Mouse (Mus musculus): ENCODE measurements around the gene Lurap1l. TPM values are rescaled to one million over a fixed set of nuclear protein-coding genes. Genes with fewer than 3 reads are reported as not detected.

Lurap1l gene
- polyA plus RNA-seq, 1 experiment from 2014 or later: 5.7 TPM

DNA sequence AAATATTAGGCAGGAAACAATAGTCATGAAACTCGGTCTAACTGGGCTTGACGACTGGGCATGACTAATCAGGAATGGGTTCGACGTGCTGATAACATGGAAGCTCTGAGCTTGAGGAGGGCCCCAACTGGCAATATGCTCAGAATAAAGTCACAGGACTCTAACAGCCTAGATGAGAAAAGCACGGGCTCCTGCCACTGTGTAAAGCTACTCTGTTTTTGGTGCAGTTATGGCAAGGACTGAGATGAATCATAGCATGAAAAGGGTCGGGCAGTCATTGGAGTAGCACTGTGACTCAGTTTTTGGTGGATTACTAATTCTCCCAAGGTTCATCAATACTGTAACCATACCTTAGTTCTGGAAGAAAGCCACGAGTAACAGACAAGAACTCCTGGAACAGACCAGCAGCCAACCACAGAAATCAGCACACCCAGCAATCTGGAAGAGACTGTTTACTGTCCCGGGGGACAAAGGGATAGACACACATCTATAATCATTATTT is 39.9 kb downstream of the Lurap1l start:
- H3K9ac ChIP-seq: no peak overlapping the region
- H3K4me2 ChIP-seq (replicated peaks): no peak overlapping the region
- no peak for ATAC-seq (ENCODE audit: low FRiP score, low read depth)
- peaks cover 3% of the 10 kb centered on the region; the same call in 1 of the 2 replicates for H3K4me1 ChIP-seq
- H3K9me3 ChIP-seq: no peaks in the 10 kb centered on the region
- H3K27me3 ChIP-seq (replicated peaks): no peaks in the 10 kb centered on the region
- H3K27ac ChIP-seq: no peak overlapping the region
- 39% methylated on average over 8 of the region's 8 CpGs for WGBS
- no peak overlapping the region for H3K4me3 ChIP-seq
- no peaks in the 10 kb centered on the region for H3K36me3 ChIP-seq

DNA sequence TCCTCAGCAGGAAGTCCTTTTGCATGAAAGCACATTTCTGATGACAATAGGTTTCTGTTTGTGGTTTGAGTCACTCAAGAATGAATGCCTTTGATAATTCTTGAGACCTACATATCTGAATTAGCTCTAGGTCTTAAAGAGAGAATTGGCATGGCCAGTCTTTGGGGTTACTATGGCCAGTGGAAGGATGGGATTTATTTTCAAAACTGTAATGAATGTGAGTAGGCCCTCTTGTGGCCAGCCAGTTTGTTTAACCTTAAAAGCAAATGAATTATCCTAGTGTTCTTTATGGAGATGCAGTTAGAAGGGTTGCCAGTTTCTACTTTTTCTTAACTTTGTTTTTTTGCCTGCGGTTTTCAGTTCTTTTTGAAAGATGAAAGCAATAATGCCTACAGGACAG is 42.2 kb downstream of the Lurap1l start:
- Histone ChIP-seq H3K27ac (no peak overlapping the region), H3K4me3 (no peak overlapping the region), H3K4me1 (peaks cover 3% of the 10 kb centered on the region; the same call in 1 of the 2 replicates), H3K36me3 (no peaks in the 10 kb centered on the region), H3K9me3 (no peaks in the 10 kb centered on the region), H3K9ac (no peak overlapping the region), H3K27me3 (replicated peaks) (no peaks in the 10 kb centered on the region), H3K4me2 (replicated peaks) (no peak overlapping the region)
- ATAC-seq (ENCODE audit: low FRiP score, low read depth): no peak
- 90% methylated on average over 1 of the region's 1 CpGs for WGBS

DNA sequence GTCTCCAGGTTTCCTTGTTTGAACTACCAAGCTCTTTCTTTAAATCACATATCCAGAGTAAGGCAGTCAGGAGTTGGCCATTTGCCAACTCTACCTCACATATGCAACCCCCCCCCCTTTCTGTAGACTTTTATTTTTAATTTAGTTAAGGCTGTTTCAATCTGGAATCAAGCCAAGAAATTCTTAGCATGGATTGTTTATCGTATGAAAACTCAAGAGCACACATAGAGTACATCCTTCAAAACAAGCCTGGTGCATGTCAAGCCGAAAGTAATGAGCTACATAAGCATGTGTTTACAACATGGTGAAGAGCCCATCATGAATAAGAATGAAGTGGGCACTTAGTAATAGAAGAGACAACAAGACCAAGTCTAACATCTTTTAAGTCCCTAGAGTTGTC is 45.5 kb downstream of the Lurap1l start:
- Histone ChIP-seq H3K9me3 (no peaks in the 10 kb centered on the region), H3K9ac (no peak overlapping the region), H3K27me3 (replicated peaks) (no peaks in the 10 kb centered on the region), H3K4me2 (replicated peaks) (no peak overlapping the region), H3K4me3 (no peak overlapping the region), H3K36me3 (no peaks in the 10 kb centered on the region), H3K4me1 (no peaks in the 10 kb centered on the region), H3K27ac (no peak overlapping the region)
- 87% methylated on average over 2 of the region's 2 CpGs for WGBS
- no peak for ATAC-seq (ENCODE audit: low FRiP score, low read depth)

DNA sequence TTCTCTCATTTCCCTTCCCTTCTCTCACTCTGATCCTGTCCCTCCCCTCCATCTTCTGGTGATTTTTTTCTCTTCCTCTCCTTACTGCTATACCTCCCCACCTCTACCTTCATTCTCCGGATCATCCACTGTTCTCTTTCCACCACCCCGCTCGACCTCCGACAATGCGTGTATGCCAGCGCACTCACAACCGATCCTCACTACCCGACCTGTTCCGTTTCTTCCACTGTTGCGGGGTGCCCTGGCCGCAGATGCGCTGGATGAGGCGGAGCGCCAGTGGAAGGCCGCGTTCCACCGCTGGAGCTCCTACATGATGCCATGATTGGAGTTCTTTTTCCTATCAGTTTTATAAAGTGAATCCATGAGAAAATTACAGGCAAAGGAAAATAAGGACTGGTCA is 57.1 kb downstream of the Lurap1l start:
- WGBS: 94% methylated on average over 17 of the region's 17 CpGs
- Histone ChIP-seq H3K9me3 (0 out of 2 replicates have a peak, but pooled peaks cover 6% of the 10 kb centered on the region), H3K9ac (no peak overlapping the region), H3K36me3 (no peaks in the 10 kb centered on the region), H3K27ac (no peak overlapping the region), H3K4me1 (no peaks in the 10 kb centered on the region), H3K27me3 (replicated peaks) (no peaks in the 10 kb centered on the region), H3K4me2 (replicated peaks) (no peak overlapping the region), H3K4me3 (no peak overlapping the region)
- no peak for ATAC-seq (ENCODE audit: low FRiP score, low read depth)

DNA sequence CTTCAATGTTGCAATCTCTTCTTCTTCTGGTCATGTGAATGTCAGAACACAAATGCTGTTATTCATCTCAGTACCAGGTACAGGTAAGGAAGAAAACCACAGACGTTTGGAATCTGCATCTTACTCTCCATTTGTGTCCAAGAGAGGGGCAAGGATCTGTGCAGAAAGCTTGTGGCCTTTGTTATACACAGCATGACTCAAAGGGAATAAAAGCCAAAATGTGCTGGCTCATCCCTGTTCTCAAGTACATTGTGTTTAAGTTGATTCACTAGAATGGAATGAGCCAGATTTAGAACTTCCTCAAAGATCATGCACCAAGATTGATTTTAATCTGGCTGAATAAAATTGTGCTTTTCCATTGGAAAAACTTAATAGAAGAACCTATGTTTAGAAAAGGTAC is 61.4 kb downstream of the Lurap1l start:
- ATAC-seq (ENCODE audit: low FRiP score, low read depth): no peak
- no peak overlapping the region for H3K4me2 ChIP-seq (replicated peaks)
- no peak overlapping the region for H3K4me3 ChIP-seq
- 0 out of 2 replicates have a peak, but pooled peaks cover 6% of the 10 kb centered on the region for H3K9me3 ChIP-seq
- no peaks in the 10 kb centered on the region for H3K36me3 ChIP-seq
- H3K4me1 ChIP-seq: no peaks in the 10 kb centered on the region
- H3K27ac ChIP-seq: no peak overlapping the region
- H3K9ac ChIP-seq: no peak overlapping the region
- H3K27me3 ChIP-seq (replicated peaks): no peaks in the 10 kb centered on the region
- 28% methylated on average over 1 of the region's 1 CpGs for WGBS

DNA sequence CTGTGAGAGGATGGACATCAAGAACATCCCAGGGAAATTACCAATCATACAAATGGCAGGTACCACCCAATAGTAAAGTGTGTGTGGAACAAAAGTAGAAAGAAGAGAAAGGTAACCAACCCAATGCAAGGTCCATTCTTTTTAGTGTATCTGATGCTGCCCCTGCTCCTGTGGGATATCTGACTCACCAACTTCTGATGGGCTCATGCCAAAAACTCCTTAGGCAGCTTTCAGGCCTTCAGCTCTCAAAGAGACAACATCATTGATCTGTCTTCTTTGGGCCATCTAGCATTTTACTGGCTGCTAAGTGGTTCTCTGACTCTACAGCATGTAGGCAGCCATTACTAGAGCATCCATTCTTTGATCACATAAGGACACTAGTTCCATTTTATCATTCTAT is 63.5 kb downstream of the Lurap1l start:
- no peak for ATAC-seq (ENCODE audit: low FRiP score, low read depth)
- Histone ChIP-seq H3K9me3 (no peaks in the 10 kb centered on the region), H3K4me1 (no peaks in the 10 kb centered on the region), H3K4me2 (replicated peaks) (no peak overlapping the region), H3K4me3 (no peak overlapping the region), H3K9ac (no peak overlapping the region), H3K27ac (no peak overlapping the region), H3K36me3 (no peaks in the 10 kb centered on the region), H3K27me3 (replicated peaks) (no peaks in the 10 kb centered on the region)

DNA sequence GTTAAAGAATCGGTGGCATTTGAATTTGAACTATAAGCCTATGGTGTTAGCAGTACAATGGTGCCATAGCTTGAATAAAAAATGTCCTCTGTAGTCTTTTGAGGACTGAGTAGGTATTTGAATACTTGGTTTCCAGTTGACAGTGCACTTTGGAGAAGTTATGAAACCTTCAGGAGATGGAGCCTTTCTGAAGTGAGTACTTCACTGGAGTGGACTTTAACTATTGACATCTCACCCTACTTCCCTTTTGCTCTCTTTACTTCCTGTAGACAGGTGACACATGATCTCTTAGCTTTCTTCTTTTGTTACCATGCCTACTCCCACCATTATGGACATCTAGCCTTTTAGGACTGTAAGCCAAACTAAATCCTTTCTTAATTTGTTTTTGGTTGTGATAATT is 80.4 kb downstream of the Lurap1l start:
- Histone ChIP-seq H3K27ac (no peak overlapping the region), H3K36me3 (no peaks in the 10 kb centered on the region), H3K9me3 (no peaks in the 10 kb centered on the region), H3K27me3 (replicated peaks) (no peaks in the 10 kb centered on the region), H3K4me1 (no peaks in the 10 kb centered on the region), H3K4me3 (no peak overlapping the region), H3K4me2 (replicated peaks) (no peak overlapping the region), H3K9ac (no peak overlapping the region)
- 83% methylated on average over 1 of the region's 1 CpGs for WGBS
- no peak for ATAC-seq (ENCODE audit: low FRiP score, low read depth)

DNA sequence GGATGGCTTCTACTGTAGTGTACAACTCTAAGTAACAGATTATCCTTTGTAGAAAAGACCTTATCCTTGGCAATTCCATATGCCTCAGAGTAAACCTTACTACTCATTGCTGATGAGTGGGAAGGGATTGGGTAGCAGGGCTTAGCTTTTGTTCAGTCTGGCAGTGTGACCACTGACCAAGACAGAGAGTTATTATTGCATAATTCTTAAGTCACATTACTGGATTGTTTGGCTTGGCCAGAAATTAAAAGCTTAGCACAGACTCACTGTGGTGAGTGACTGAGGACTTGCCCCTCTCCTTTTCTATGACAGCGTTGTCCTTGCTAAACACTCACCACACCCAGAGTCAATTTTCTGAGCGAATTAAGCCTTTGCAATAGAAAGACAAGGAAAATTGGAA is 93.1 kb downstream of the Lurap1l start:
- Histone ChIP-seq H3K4me3 (no peak overlapping the region), H3K9ac (no peak overlapping the region), H3K4me1 (no peaks in the 10 kb centered on the region), H3K36me3 (no peaks in the 10 kb centered on the region), H3K27me3 (replicated peaks) (no peaks in the 10 kb centered on the region), H3K9me3 (peaks cover 3% of the 10 kb centered on the region; the same call in 1 of the 2 replicates), H3K27ac (no peak overlapping the region), H3K4me2 (replicated peaks) (no peak overlapping the region)
- ATAC-seq (ENCODE audit: low FRiP score, low read depth): no peak
- WGBS: 89% methylated on average over 2 of the region's 2 CpGs

Small RNAs within 50 kb of the gene (microRNA-seq; reads per million reads assigned to microRNA genes)
- not detected for gene Gm27452

Other genes starting within 250 kb of the Lurap1l start
- not detected in 2 replicates for gene Tyrp1, start 76.5 kb upstream of the Lurap1l start, polyA plus RNA-seq (2016; fragmentation: Nextera tagmentation; extraction: Ambion mirVana)

Measured in neural tube, embryonic 12.5 days (tissue).